Mouse (Mus musculus) limb, embryonic 11.5 days (tissue): ENCODE results near the gene Gdpd3. TPM values are rescaled to one million over a fixed set of nuclear protein-coding genes. Genes with fewer than 3 reads are reported as not detected.
"Not testable (repeated sequence)": the region's sequence is repeated elsewhere in the genome, so short reads cannot be mapped to it uniquely, and the experiment has no call there.

Experiments used
- ATAC-seq: fragments of 200-750 bp; cut with Nextera tagmentation; 2 replicates; pipeline ENCODE4 v1.8.0; 2017; ENCODE audit warnings: low read depth; ENCODE audit not compliant: insufficient number of reproducible peaks, low FRiP score, low TSS enrichment
- DNase-seq: peaks from one replicate; pipeline ENCODE4 v3.0.0-alpha.2; 2015; ENCODE audit warnings: low spot score
- H3K27ac ChIP-seq: fragments of 300-500 bp; sonication (generic); replicated peaks from 2 replicates; pipeline ENCODE4 v1.5.1; 2014; ENCODE audit warnings: low read depth, mild to moderate bottlenecking, low read length
- H3K27me3 ChIP-seq: fragments of 300-500 bp; sonication (generic); 2 replicates; pipeline ENCODE4 v1.6.1; 2014; ENCODE audit warnings: mild to moderate bottlenecking, low read length, mixed read lengths; ENCODE audit not compliant: control insufficient read depth, insufficient read depth
- H3K36me3 ChIP-seq: fragments of 300-500 bp; sonication (generic); 2 replicates; pipeline ENCODE4 v1.6.1; 2014; ENCODE audit warnings: mild to moderate bottlenecking, low read length, moderate library complexity, mixed read lengths; ENCODE audit not compliant: control insufficient read depth, insufficient read depth
- H3K4me1 ChIP-seq: fragments of 300-500 bp; sonication (generic); 2 replicates; pipeline ENCODE4 v1.6.1; 2014; ENCODE audit warnings: low read length, mixed read lengths; ENCODE audit not compliant: control insufficient read depth, insufficient read depth
- H3K4me2 ChIP-seq: fragments of 300-500 bp; sonication (generic); 2 replicates; pipeline ENCODE4 v1.6.1; 2014; ENCODE audit warnings: low read depth, mild to moderate bottlenecking, moderate library complexity; ENCODE audit not compliant: severe bottlenecking
- H3K4me3 ChIP-seq: fragments of 300-500 bp; sonication (generic); 2 replicates; pipeline ENCODE4 v1.5.1; 2014; ENCODE audit warnings: low read depth, low read length
- H3K9ac ChIP-seq: fragments of 300-500 bp; sonication (generic); 2 replicates; pipeline ENCODE4 v1.6.1; 2014; ENCODE audit warnings: mild to moderate bottlenecking, low read length
- H3K9me3 ChIP-seq: fragments of 300-500 bp; sonication (generic); 2 replicates; pipeline ENCODE4 v1.6.1; 2016; ENCODE audit warnings: low read length; ENCODE audit not compliant: control insufficient read depth
- WGBS: fragments of 180-500 bp; shearing (Covaris S2); extraction: QIAGEN DNeasy Blood & Tissue Kit; methylation state at CpG from one replicate; pipeline ENCODE4 v1.1.7; 2014; 5-methylcytosine and 5-hydroxymethylcytosine counted together
- polyA plus RNA-seq: library from polyadenylated mRNA; unstranded; fragments of >200 nt; fragmentation: Nextera tagmentation; extraction: Ambion mirVana; gene quantifications from 2 replicates; pipeline ENCODE4 v1.2.1, GENCODE M21; 2014

Gdpd3 gene
- polyA plus RNA-seq, 1 experiment from 2014 or later, result 2.4 TPM

- no peaks in the 10 kb centered on the region for H3K27me3 ChIP-seq
- no peak overlapping the region for H3K27ac ChIP-seq
- WGBS, result 52% methylated on average over 10 of the region's 10 CpGs
- no peak for ATAC-seq
- no peak for DNase-seq
- peak overlapping the region; percentile 73 for H3K4me3 ChIP-seq
- H3K9ac ChIP-seq, result peak overlapping the region; percentile 74
- H3K4me1 ChIP-seq, result peaks cover 20% of the 10 kb centered on the region
- H3K4me2 ChIP-seq, result peak overlapping the region; percentile 93
- no peaks in the 10 kb centered on the region for H3K9me3 ChIP-seq
- no peaks in the 10 kb centered on the region; the same call in 1 of the 2 replicates for H3K36me3 ChIP-seq
Measured at GRCm38 (mm10) chr7:126777476-126777875, 11.3 kb downstream of the Gdpd3 start.

GRCm38 (mm10) chr7:126778147-126778546 lies 12.0 kb downstream of the Gdpd3 start:
- H3K27ac ChIP-seq, result no peak overlapping the region
- H3K27me3 ChIP-seq, result no peaks in the 10 kb centered on the region
- no peaks in the 10 kb centered on the region for H3K9me3 ChIP-seq
- no peaks in the 10 kb centered on the region; the same call in 1 of the 2 replicates for H3K36me3 ChIP-seq
- H3K4me1 ChIP-seq, result peaks cover 20% of the 10 kb centered on the region
- H3K4me2 ChIP-seq, result no peak overlapping the region
- ATAC-seq, result no peak
- no peak overlapping the region for H3K9ac ChIP-seq
- no peak overlapping the region for H3K4me3 ChIP-seq
- no peak for DNase-seq
- 90% methylated on average over 3 of the region's 3 CpGs for WGBS

GRCm38 (mm10) chr7:126779101-126779500 lies 13.0 kb downstream of the Gdpd3 start:
- not testable (repeated sequence) for H3K4me2 ChIP-seq, H3K9me3 ChIP-seq, H3K4me3 ChIP-seq, H3K9ac ChIP-seq, DNase-seq, ATAC-seq, H3K27me3 ChIP-seq, H3K36me3 ChIP-seq, H3K27ac ChIP-seq
- WGBS, result 90% methylated on average over 7 of the region's 7 CpGs
- H3K4me1 ChIP-seq, result peaks cover 20% of the 10 kb centered on the region

- Histone ChIP-seq H3K27me3 (no peaks in the 10 kb centered on the region), H3K9ac (peak overlapping the region; percentile 52), H3K9me3 (no peaks in the 10 kb centered on the region), H3K4me3 (peak overlapping the region; percentile 37), H3K4me1 (peaks cover 20% of the 10 kb centered on the region), H3K36me3 (peaks cover 5% of the 10 kb centered on the region; the same call in 1 of the 2 replicates), H3K27ac (peak overlapping the region; percentile 64), H3K4me2 (peak overlapping the region; percentile 90)
- DNase-seq (peak; percentile 95), ATAC-seq (peak; percentile 60)
- WGBS, result under 1% methylated on average over 21 of the region's 21 CpGs
Measured at GRCm38 (mm10) chr7:126779983-126780970, 14.1 kb downstream of the Gdpd3 start.

GRCm38 (mm10) chr7:126780971-126781635 lies 15.0 kb downstream of the Gdpd3 start, which contains the start of gene Tbx6:
Gene Tbx6, plus strand, starts transcription at chr7:126781483.
- Histone ChIP-seq H3K4me1 (peaks cover 14% of the 10 kb centered on the region; the same call in 1 of the 2 replicates), H3K9ac (peak within 1 kb of the TSS; percentile 52), H3K27me3 (no peaks in the 10 kb centered on the region), H3K27ac (peak within 1 kb of the TSS; percentile 64), H3K4me3 (peak within 1 kb of the TSS; percentile 37), H3K9me3 (no peaks in the 10 kb centered on the region), H3K4me2 (peak within 1 kb of the TSS; percentile 90), H3K36me3 (peaks cover 8% of the 10 kb centered on the region; the same call in 1 of the 2 replicates)
- peak; percentile 15; the same call in 1 of the 2 replicates for ATAC-seq
- 3% methylated on average over 22 of the region's 22 CpGs for WGBS
- no peak for DNase-seq

GRCm38 (mm10) chr7:126781661-126782370 lies 15.7 kb downstream of the Gdpd3 start:
- Histone ChIP-seq H3K27me3 (no peaks in the 10 kb centered on the region), H3K36me3 (peaks cover 10% of the 10 kb centered on the region; the same call in 1 of the 2 replicates), H3K9ac (peak overlapping the region; percentile 52; the same call in 1 of the 2 replicates), H3K4me3 (peak overlapping the region; percentile 37), H3K4me2 (peak overlapping the region; percentile 90; the same call in 1 of the 2 replicates), H3K9me3 (no peaks in the 10 kb centered on the region), H3K4me1 (peaks cover 10% of the 10 kb centered on the region; the same call in 1 of the 2 replicates), H3K27ac (0 out of 2 replicates have a peak overlapping the region, but pooled peaks have one; percentile 16)
- DNase-seq, result no peak
- ATAC-seq, result no peak
- 20% methylated on average over 11 of the region's 11 CpGs for WGBS

- no peak for ATAC-seq
- H3K4me1 ChIP-seq, result peaks cover 6% of the 10 kb centered on the region; the same call in 1 of the 2 replicates
- no peak overlapping the region for H3K27ac ChIP-seq
- H3K27me3 ChIP-seq, result no peaks in the 10 kb centered on the region
- H3K9me3 ChIP-seq, result no peaks in the 10 kb centered on the region
- no peak overlapping the region for H3K9ac ChIP-seq
- H3K4me2 ChIP-seq, result no peak overlapping the region
- peaks cover 17% of the 10 kb centered on the region for H3K36me3 ChIP-seq
- 72% methylated on average over 13 of the region's 13 CpGs for WGBS
- no peak for DNase-seq
- H3K4me3 ChIP-seq, result no peak overlapping the region
Measured at GRCm38 (mm10) chr7:126782693-126783092, 16.6 kb downstream of the Gdpd3 start.
